Mouse (Mus musculus): ENCODE results near the gene Fkbp15. TPM values are rescaled to one million over a fixed set of nuclear protein-coding genes. Genes with fewer than 3 reads are reported as not detected.

Fkbp15 gene
- polyA plus RNA-seq, 1 experiment: 16.7 TPM

GRCm38 (mm10) chr4:62328941-62329660 is 31.2 kb downstream of the Fkbp15 start:
- 78% methylated on average over 6 of the region's 6 CpGs for WGBS
- no peak for DNase-seq (ENCODE audit: low read depth, low spot score)

GRCm38 (mm10) chr4:62326111-62326510 is 34.2 kb downstream of the Fkbp15 start:
- DNase-seq (ENCODE audit: low read depth, low spot score): no peak

GRCm38 (mm10) chr4:62322684-62323083 is 37.7 kb downstream of the Fkbp15 start:
- 74% methylated on average over 3 of the region's 3 CpGs for WGBS
- DNase-seq (ENCODE audit: low read depth, low spot score): no peak

- no peak for DNase-seq (ENCODE audit: low read depth, low spot score)
- 64% methylated on average over 1 of the region's 1 CpGs for WGBS
These were observed 42.1 kb downstream of the Fkbp15 start for GRCm38 (mm10) chr4:62318294-62318693.

- WGBS: 76% methylated on average over 2 of the region's 2 CpGs
- no peak for DNase-seq (ENCODE audit: low read depth, low spot score)
These were observed 43.9 kb downstream of the Fkbp15 start for GRCm38 (mm10) chr4:62316456-62316855.

- DNase-seq (ENCODE audit: low read depth, low spot score): no peak
- 93% methylated on average over 3 of the region's 3 CpGs for WGBS
These were observed 45.8 kb downstream of the Fkbp15 start for GRCm38 (mm10) chr4:62314516-62314915.

GRCm38 (mm10) chr4:62313641-62314211 is 46.6 kb downstream of the Fkbp15 start:
- no peak for DNase-seq (ENCODE audit: low read depth, low spot score)
- 78% methylated on average over 9 of the region's 9 CpGs for WGBS

GRCm38 (mm10) chr4:62312821-62313220 is 47.5 kb downstream of the Fkbp15 start:
- no peak for DNase-seq (ENCODE audit: low read depth, low spot score)
- 82% methylated on average over 2 of the region's 2 CpGs for WGBS

- no peak for DNase-seq (ENCODE audit: low read depth, low spot score)
These were observed 51.9 kb downstream of the Fkbp15 start for GRCm38 (mm10) chr4:62308406-62308805.

GRCm38 (mm10) chr4:62306840-62307239 is 53.5 kb downstream of the Fkbp15 start:
- 93% methylated on average over 4 of the region's 4 CpGs for whole genome bisulfite sequencing

GRCm38 (mm10) chr4:62306301-62306700 is 54.0 kb downstream of the Fkbp15 start:
- WGBS: 94% methylated on average over 1 of the region's 1 CpGs
- DNase-seq (ENCODE audit: low read depth, low spot score): no peak

More at GRCm38 (mm10) chr4:62306840-62307239, 53.5 kb downstream of the Fkbp15 start:
- DNase-seq (ENCODE audit: low read depth, low spot score): no peak

GRCm38 (mm10) chr4:62303288-62303687 is 57.1 kb downstream of the Fkbp15 start:
- 42% methylated on average over 1 of the region's 1 CpGs for WGBS
- no peak for DNase-seq (ENCODE audit: low read depth, low spot score)

- WGBS: 54% methylated on average over 2 of the region's 2 CpGs
- DNase-seq (ENCODE audit: low read depth, low spot score): no peak
These were observed 57.6 kb downstream of the Fkbp15 start for GRCm38 (mm10) chr4:62302795-62303194.

GRCm38 (mm10) chr4:62300001-62300400 is 60.3 kb downstream of the Fkbp15 start:
- DNase-seq (ENCODE audit: low read depth, low spot score): no peak
- 70% methylated on average over 2 of the region's 2 CpGs for WGBS

- DNase-seq (ENCODE audit: low read depth, low spot score): no peak
- WGBS: 83% methylated on average over 3 of the region's 3 CpGs
These were observed 62.8 kb downstream of the Fkbp15 start for GRCm38 (mm10) chr4:62297280-62298130.

GRCm38 (mm10) chr4:62294741-62295140 is 65.6 kb downstream of the Fkbp15 start:
- no peak for DNase-seq (ENCODE audit: low read depth, low spot score)
- WGBS: 93% methylated on average over 1 of the region's 1 CpGs

- WGBS: 72% methylated on average over 10 of the region's 10 CpGs
- DNase-seq (ENCODE audit: low read depth, low spot score): no peak
These were observed 67.0 kb downstream of the Fkbp15 start for GRCm38 (mm10) chr4:62293219-62293861.

- 77% methylated on average over 8 of the region's 8 CpGs for WGBS
- DNase-seq (ENCODE audit: low read depth, low spot score): no peak
These were observed 67.7 kb downstream of the Fkbp15 start for GRCm38 (mm10) chr4:62292461-62293180.

- WGBS: 92% methylated on average over 9 of the region's 9 CpGs
- no peak for DNase-seq (ENCODE audit: low read depth, low spot score)
These were observed 69.4 kb downstream of the Fkbp15 start for GRCm38 (mm10) chr4:62290816-62291505.
